Mouse (Mus musculus): ENCODE measurements around the gene Lims1. TPM values are rescaled to one million over a fixed set of nuclear protein-coding genes. Genes with fewer than 3 reads are reported as not detected.

Lims1 gene
- polyA plus RNA-seq, 1 experiment = 23.0 TPM

GRCm38 (mm10) chr10:58459896-58460295 is 136.6 kb downstream of the Lims1 start:
- H3K4me2 ChIP-seq (ENCODE audit: low read depth) = no peak overlapping the region
- peaks cover 25% of the 10 kb centered on the region for H3K79me2 ChIP-seq (ENCODE audit: control insufficient read depth, insufficient read depth)
- no peaks in the 10 kb centered on the region for H3K27me3 ChIP-seq (ENCODE audit: control insufficient read depth, insufficient read depth, insufficient read length)
- no peak overlapping the region for H3K4me3 ChIP-seq
- TF ChIP-seq CEBPB (IDR thresholded peaks at IDR 0.05; ENCODE audit: insufficient read depth, poor library complexity, severe bottlenecking) (no peak), MYOG (IDR thresholded peaks at IDR 0.05; ENCODE audit: control insufficient read depth in 1 of 3, insufficient read depth in 1 of 3, insufficient read length in 2 of 3, low read depth in 2 of 3) (no peak), REST (IDR thresholded peaks at IDR 0.05; ENCODE audit: insufficient read depth, insufficient read length) (no peak), POLR2AphosphoS2 (IDR thresholded peaks at IDR 0.05; ENCODE audit: insufficient read length, low read depth) (no peak), USF1 (IDR thresholded peaks at IDR 0.05; ENCODE audit: low read depth) (no peak), TCF12 (IDR thresholded peaks at IDR 0.05; ENCODE audit: insufficient read depth, poor library complexity, severe bottlenecking) (no peak), TCF3 (IDR thresholded peaks at IDR 0.05; ENCODE audit: insufficient read length, low read depth) (no peak), E2F4 (IDR thresholded peaks at IDR 0.05; ENCODE audit: insufficient read depth) (no peak), MAX (IDR thresholded peaks at IDR 0.05; ENCODE audit: low read depth) (no peak), MYOD1 (IDR thresholded peaks at IDR 0.05; ENCODE audit: control insufficient read depth in 1 of 3, insufficient read length in 2 of 3, low read depth in 2 of 3) (no peak), SRF (IDR thresholded peaks at IDR 0.05; ENCODE audit: control insufficient read depth, insufficient read length, low read depth) (no peak), POLR2A (IDR thresholded peaks at IDR 0.05; ENCODE audit: insufficient read length, low read depth) (no peak)
- H3K36me3 ChIP-seq (ENCODE audit: control insufficient read depth, insufficient read depth) = peaks cover 65% of the 10 kb centered on the region
- H3ac ChIP-seq (ENCODE audit: control insufficient read depth, insufficient read length) = no peak overlapping the region

Other genes starting within 250 kb of the Lims1 start
- not detected for gene AW822073, start 98.5 kb upstream of the Lims1 start, polyA plus RNA-seq (2012; fragmentation: generic; extraction: Trizol)
- gene Duxf3, start 90.8 kb upstream of the Lims1 start, polyA plus RNA-seq (2012; fragmentation: generic; extraction: Trizol) = not detected
- gene Gm4981, start 86.8 kb upstream of the Lims1 start, polyA plus RNA-seq (2012; fragmentation: generic; extraction: Trizol) = not detected
- 4.0 TPM for gene Gcc2, start 68.0 kb upstream of the Lims1 start, polyA plus RNA-seq (2012; fragmentation: generic; extraction: Trizol)
- gene Ranbp2, start 123.5 kb downstream of the Lims1 start, polyA plus RNA-seq (2012; fragmentation: generic; extraction: Trizol) = 7.8 TPM
- gene Ccdc138, start 174.5 kb downstream of the Lims1 start, polyA plus RNA-seq (2012; fragmentation: generic; extraction: Trizol) = 0.44 TPM